Mouse (Mus musculus): ENCODE data around the gene Slc26a11.

DNA sequence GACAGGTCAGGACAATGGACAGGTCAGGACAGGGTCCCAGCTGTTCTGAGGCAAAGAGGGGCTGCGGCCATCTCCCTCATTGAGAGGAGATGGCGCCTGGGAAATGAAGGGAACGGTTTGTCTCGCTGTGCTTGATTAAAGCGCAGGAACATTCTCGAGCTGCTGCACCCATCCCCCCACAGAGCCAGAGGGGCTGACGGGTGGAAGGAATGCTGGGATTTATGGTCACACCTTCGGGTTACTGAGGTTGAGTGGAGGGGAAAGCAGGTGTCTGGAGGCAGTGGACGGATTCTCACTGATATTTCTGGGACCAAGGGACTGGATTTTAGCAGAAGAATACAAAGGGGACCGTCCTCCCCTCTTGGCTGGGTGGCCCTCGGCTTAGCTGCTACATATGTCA, 47.4 kb upstream of the Slc26a11 start:
- TF ChIP-seq POLR2A (IDR thresholded peaks at IDR 0.05; ENCODE audit: insufficient read depth, low read depth, low read length) (no peak), CTCF (IDR thresholded peaks at IDR 0.05) (no peak), EP300 (IDR thresholded peaks at IDR 0.05; ENCODE audit: insufficient read depth, low read depth, low read length) (no peak)

Measured in heart, adult 2 months (tissue).